Mouse (Mus musculus) forebrain, embryonic 14.5 days (tissue): ENCODE results near the gene Bag3. TPM values are rescaled to one million over a fixed set of nuclear protein-coding genes. Genes with fewer than 3 reads are reported as not detected.
"Not testable (repeated sequence)": the region's sequence is repeated elsewhere in the genome, so short reads cannot be mapped to it uniquely, and the experiment has no call there.

Experiments used
- ATAC-seq: fragments of 200-750 bp; cut with Nextera tagmentation; 2 replicates; pipeline ENCODE4 v1.8.0; 2017; ENCODE audit warnings: mild to moderate bottlenecking, moderate library complexity
- DNase-seq: peaks from one replicate; pipeline ENCODE4 v3.0.0-alpha.2; 2015; ENCODE audit warnings: low spot score
- H3K27ac ChIP-seq: fragments of 300-500 bp; sonication (generic); 2 replicates; pipeline ENCODE4 v1.5.1; 2014; ENCODE audit warnings: low read depth, mild to moderate bottlenecking, control low read depth, low read length, moderate library complexity
- H3K27me3 ChIP-seq: fragments of 300-500 bp; sonication (generic); replicated peaks from 2 replicates; pipeline ENCODE4 v1.6.1; 2014; ENCODE audit warnings: low read length, control low read depth, mixed read lengths; ENCODE audit not compliant: control insufficient read depth, insufficient read depth
- H3K36me3 ChIP-seq: fragments of 300-500 bp; sonication (generic); 2 replicates; pipeline ENCODE4 v1.6.1; 2014; ENCODE audit warnings: low read length, control low read depth; ENCODE audit not compliant: control insufficient read depth, insufficient read depth
- H3K4me1 ChIP-seq: fragments of 300-500 bp; sonication (generic); 2 replicates; pipeline ENCODE4 v1.6.1; 2014; ENCODE audit warnings: antibody characterized with exemption, low read length, control low read depth; ENCODE audit not compliant: control insufficient read depth, insufficient read depth
- H3K4me2 ChIP-seq: fragments of 300-500 bp; sonication (generic); 2 replicates; pipeline ENCODE4 v1.6.1; 2014; ENCODE audit warnings: mild to moderate bottlenecking, control low read depth, low read length
- H3K4me3 ChIP-seq: fragments of 300-500 bp; sonication (generic); 2 replicates; pipeline ENCODE4 v1.5.1; 2014; ENCODE audit warnings: low read depth, low read length, control low read depth
- H3K9ac ChIP-seq: fragments of 300-500 bp; sonication (generic); 2 replicates; pipeline ENCODE4 v1.6.1; 2014; ENCODE audit warnings: mild to moderate bottlenecking, low read length, control low read depth, moderate library complexity
- H3K9me3 ChIP-seq: fragments of 300-500 bp; sonication (generic); replicated peaks from 2 replicates; pipeline ENCODE4 v1.6.1; 2016; ENCODE audit warnings: low read length, control low read depth, mixed read lengths; ENCODE audit not compliant: control insufficient read depth
- WGBS: fragments of 180-500 bp; shearing (Covaris S2); extraction: QIAGEN DNeasy Blood & Tissue Kit; methylation state at CpG from one replicate; pipeline ENCODE4 v1.1.7; 2014; 5-methylcytosine and 5-hydroxymethylcytosine counted together
- polyA plus RNA-seq: library from polyadenylated mRNA; unstranded; fragments of >200 nt; fragmentation: Nextera tagmentation; extraction: Ambion mirVana; gene quantifications from 2 replicates; pipeline ENCODE4 v1.2.1, GENCODE M21; 2014

Bag3 gene
- polyA plus RNA-seq, 1 experiment from 2014 or later: 1.4 TPM

DNA sequence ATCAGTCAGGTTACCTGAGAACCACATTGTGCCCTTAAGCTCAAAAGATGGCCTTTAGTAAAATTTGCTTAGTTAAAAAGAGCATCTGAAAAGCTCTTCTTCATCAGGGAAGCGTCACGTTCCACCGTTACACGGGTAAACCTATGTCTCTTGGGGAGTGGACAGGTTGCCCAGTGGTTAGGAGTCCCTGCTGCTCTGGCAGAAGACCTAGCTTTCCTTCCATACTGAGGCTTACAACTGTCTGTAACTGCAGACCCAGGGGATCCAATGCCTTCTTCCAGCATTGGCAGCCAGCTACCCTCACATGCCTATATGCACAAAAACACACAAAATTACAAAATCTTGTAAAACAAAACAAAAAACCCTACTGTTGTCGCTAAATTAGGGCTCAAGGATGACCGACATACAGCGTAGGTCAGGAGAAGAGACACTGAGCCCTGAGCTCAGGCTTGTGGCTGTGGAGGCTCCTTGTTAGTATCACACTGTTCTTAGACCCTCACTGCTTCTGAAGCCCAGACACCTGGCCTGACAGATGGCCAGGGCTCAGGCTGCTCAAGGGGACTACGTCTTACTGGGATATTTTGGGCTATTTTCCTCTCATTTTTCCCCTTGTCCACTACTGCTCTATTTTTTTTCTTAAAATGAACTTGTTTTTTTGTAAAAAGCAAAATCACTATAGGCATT lies 44.3 kb downstream of the Bag3 start:
- Histone ChIP-seq H3K4me3 (no peak overlapping the region), H3K9ac (no peak overlapping the region), H3K9me3 (no peaks in the 10 kb centered on the region), H3K4me2 (no peak overlapping the region), H3K27me3 (no peaks in the 10 kb centered on the region), H3K36me3 (no peaks in the 10 kb centered on the region), H3K27ac (no peak overlapping the region), H3K4me1 (no peaks in the 10 kb centered on the region)
- WGBS: 86% methylated on average over 8 of the region's 8 CpGs
- DNase-seq (no peak), ATAC-seq (no peak)

GRCm38 (mm10) chr7:128569429-128569828 lies 46.0 kb downstream of the Bag3 start:
- H3K27ac ChIP-seq, DNase-seq, H3K4me1 ChIP-seq, H3K4me2 ChIP-seq, H3K36me3 ChIP-seq, H3K9ac ChIP-seq, H3K9me3 ChIP-seq, ATAC-seq, H3K27me3 ChIP-seq, H3K4me3 ChIP-seq: not testable (repeated sequence)
- 90% methylated on average over 2 of the region's 2 CpGs for WGBS

DNA sequence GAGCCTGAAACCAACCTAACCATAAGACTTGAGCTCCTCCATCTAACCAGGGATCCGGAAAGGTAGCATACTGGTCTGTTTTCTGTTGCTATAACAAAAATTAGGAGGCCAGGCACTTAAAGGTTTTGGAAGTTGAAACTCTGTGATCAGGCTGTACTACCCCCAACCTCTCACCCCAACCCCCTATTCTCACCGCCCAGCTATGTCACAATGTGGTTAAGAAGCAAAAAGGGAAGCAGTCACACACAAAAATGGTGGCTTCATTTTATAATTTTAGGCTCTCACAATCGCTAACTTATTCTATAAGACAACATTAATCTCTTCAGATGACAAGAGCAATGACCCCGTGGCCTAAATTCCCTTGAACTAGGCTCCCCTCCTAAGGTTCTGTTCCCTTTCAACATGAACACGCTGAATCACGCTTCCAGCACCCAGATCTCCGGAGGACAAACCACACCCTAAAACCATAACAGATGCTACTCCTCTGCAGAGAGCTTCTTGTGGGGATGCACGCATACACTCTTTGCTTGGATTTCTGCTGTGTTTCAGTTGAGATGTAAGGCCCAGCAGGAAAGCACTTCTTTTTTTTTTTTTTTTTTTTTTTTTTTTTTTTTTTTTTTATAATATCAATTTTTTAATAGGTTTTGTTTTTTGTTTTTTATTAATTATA lies 46.7 kb downstream of the Bag3 start:
- ATAC-seq (no peak), DNase-seq (no peak)
- Histone ChIP-seq H3K4me3 (no peak overlapping the region), H3K9me3 (no peaks in the 10 kb centered on the region), H3K27me3 (no peaks in the 10 kb centered on the region), H3K27ac (no peak overlapping the region), H3K4me1 (no peaks in the 10 kb centered on the region), H3K36me3 (no peaks in the 10 kb centered on the region), H3K9ac (no peak overlapping the region), H3K4me2 (no peak overlapping the region)
- 94% methylated on average over 8 of the region's 8 CpGs for WGBS

- not testable (repeated sequence) for H3K27ac ChIP-seq, H3K4me2 ChIP-seq, H3K36me3 ChIP-seq, H3K9me3 ChIP-seq, H3K9ac ChIP-seq, H3K4me1 ChIP-seq, H3K27me3 ChIP-seq, DNase-seq, ATAC-seq, H3K4me3 ChIP-seq
- WGBS: 93% methylated on average over 7 of the region's 7 CpGs
These were observed 47.2 kb downstream of the Bag3 start for GRCm38 (mm10) chr7:128570657-128571056.

GRCm38 (mm10) chr7:128572030-128572429 lies 48.6 kb downstream of the Bag3 start:
- no peak overlapping the region for H3K4me2 ChIP-seq
- H3K4me1 ChIP-seq: no peaks in the 10 kb centered on the region
- no peaks in the 10 kb centered on the region for H3K36me3 ChIP-seq
- ATAC-seq: no peak
- no peak overlapping the region for H3K9ac ChIP-seq
- WGBS: 78% methylated on average over 4 of the region's 4 CpGs
- H3K4me3 ChIP-seq: no peak overlapping the region
- no peak overlapping the region for H3K27ac ChIP-seq
- no peaks in the 10 kb centered on the region for H3K9me3 ChIP-seq
- no peak for DNase-seq
- H3K27me3 ChIP-seq: no peaks in the 10 kb centered on the region

DNA sequence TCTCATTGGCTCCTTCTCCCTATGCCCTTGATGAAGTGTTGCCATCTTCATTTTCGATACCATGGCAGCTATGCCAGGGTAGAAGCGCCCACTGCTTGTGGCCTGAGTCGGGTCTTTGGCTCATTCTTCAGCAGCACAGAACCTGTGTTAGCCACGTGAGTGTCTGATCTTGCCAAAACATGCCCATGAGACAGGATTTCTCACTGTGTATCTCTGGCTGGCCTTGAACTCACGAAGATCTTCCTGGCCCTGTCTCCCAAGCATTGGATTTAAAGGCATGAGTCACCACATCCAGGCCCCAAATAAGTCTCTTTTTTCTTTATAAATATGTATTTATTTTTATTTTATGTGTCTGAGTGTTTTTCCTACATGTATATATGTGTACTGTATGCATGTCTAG lies 51.8 kb downstream of the Bag3 start:
- DNase-seq (no peak), ATAC-seq (no peak)
- Histone ChIP-seq H3K27ac (no peak overlapping the region), H3K36me3 (no peaks in the 10 kb centered on the region), H3K27me3 (no peaks in the 10 kb centered on the region), H3K4me3 (no peak overlapping the region), H3K4me2 (no peak overlapping the region), H3K4me1 (no peaks in the 10 kb centered on the region), H3K9ac (no peak overlapping the region), H3K9me3 (no peaks in the 10 kb centered on the region)
- WGBS: 90% methylated on average over 5 of the region's 5 CpGs

DNA sequence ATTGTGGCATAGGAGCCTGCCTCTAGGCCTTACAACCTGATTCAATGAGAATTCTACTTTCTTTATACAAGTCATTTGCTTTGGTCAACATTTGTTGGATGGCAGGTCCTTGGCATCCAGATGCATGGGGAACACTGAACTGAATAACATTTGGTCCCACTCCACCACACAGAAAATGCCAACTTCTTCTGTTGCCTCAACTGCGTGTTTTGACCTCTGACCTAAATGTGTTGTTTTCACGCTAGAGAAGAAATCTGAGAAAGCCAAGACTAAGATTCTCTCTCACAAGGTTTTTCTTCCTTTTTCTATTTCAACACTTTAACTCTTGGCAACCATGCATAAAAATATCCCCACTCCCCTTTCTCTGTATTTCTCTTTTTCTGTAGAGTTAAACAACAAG lies 52.4 kb downstream of the Bag3 start:
- Histone ChIP-seq H3K9me3 (no peaks in the 10 kb centered on the region), H3K27ac (no peak overlapping the region), H3K4me3 (no peak overlapping the region), H3K36me3 (no peaks in the 10 kb centered on the region), H3K4me2 (no peak overlapping the region), H3K9ac (no peak overlapping the region), H3K4me1 (no peaks in the 10 kb centered on the region), H3K27me3 (no peaks in the 10 kb centered on the region)
- DNase-seq (no peak), ATAC-seq (no peak)
- WGBS: 84% methylated on average over 2 of the region's 2 CpGs

GRCm38 (mm10) chr7:128577607-128578006 lies 54.2 kb downstream of the Bag3 start:
- no peaks in the 10 kb centered on the region for H3K36me3 ChIP-seq
- no peak overlapping the region for H3K9ac ChIP-seq
- no peak overlapping the region for H3K27ac ChIP-seq
- no peak overlapping the region for H3K4me3 ChIP-seq
- H3K9me3 ChIP-seq: no peaks in the 10 kb centered on the region
- no peaks in the 10 kb centered on the region for H3K27me3 ChIP-seq
- no peak for ATAC-seq
- DNase-seq: no peak
- no peaks in the 10 kb centered on the region for H3K4me1 ChIP-seq
- H3K4me2 ChIP-seq: no peak overlapping the region
- WGBS: 76% methylated on average over 1 of the region's 1 CpGs

DNA sequence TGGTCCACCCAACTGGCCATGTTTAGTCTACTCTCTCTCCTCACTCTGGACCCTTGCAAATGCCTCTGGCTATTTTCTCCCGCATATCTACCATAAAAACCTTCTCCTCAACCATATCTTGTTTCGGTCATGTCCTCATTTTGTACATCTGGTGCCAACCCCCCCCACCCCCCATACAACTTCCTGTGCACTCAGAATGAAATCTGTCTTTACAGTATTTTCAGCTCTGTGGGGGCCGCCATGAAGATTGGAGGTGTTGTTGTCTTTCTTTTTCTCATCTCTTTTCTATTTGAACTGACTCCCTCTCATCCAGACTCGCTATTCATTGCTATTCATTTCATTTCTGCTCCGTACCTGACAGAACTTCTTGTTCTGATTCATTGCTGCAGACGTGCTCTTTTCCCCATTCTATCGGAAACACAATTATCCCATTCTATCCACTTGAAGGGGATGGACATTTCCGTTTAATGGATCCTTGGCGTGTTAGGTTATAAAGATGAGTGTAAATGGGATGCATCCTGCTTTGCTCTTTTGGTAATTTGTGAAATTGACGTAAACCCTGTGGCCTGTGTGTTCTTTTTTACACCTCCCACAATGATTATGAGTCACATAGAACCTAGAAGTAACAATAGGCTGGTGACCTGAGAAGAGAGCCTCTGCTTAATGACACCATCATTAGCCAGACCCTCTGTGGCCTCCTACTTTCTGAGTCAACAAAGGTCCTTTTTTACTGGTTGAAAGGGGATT lies 55.0 kb downstream of the Bag3 start:
- Histone ChIP-seq H3K36me3 (no peaks in the 10 kb centered on the region), H3K27ac (no peak overlapping the region), H3K9ac (no peak overlapping the region), H3K27me3 (no peaks in the 10 kb centered on the region), H3K4me1 (no peaks in the 10 kb centered on the region), H3K4me2 (no peak overlapping the region), H3K9me3 (no peaks in the 10 kb centered on the region), H3K4me3 (no peak overlapping the region)
- ATAC-seq: no peak
- DNase-seq: peak; percentile 41
- 32% methylated on average over 10 of the region's 10 CpGs for WGBS
